Mouse (Mus musculus): Measurements from ENCODE around the gene Pou4f1. TPM values are rescaled to one million over a fixed set of nuclear protein-coding genes. Genes with fewer than 3 reads are reported as not detected.

The Pou4f1 gene
- polyA plus RNA-seq, 1 experiment from 2014 or later, result 2.1 TPM

Other genes starting within 250 kb of the Pou4f1 start
- gene Rnf219, start 54.6 kb upstream of the Pou4f1 start, polyA plus RNA-seq (2014; fragmentation: Nextera tagmentation; extraction: Ambion mirVana), result 40.3 and 41.9 TPM in 2 replicates

Data from forebrain, embryonic 11.5 days (tissue).